Mouse (Mus musculus) B cell, adult (primary cell): Measurements from ENCODE around the gene Myf6. TPM values are rescaled to one million over a fixed set of nuclear protein-coding genes. Genes with fewer than 3 reads are reported as not detected.

Experiments used
- total RNA-seq: library from RNA; stranded (reverse); gene quantifications from 4 replicates; pipeline ENCODE4 v1.2.4, GENCODE M21; 2023; ENCODE audit not compliant: inconsistent age

The Myf6 gene
- total RNA-seq = not detected in 4 replicates

GRCm38 (mm10) chr10:107494568-107494967 lies at the start of gene Myf6:
TSS of gene Myf6 (minus strand) at chr10:107494737.

GRCm38 (mm10) chr10:107485870-107486269 lies 8.7 kb downstream of the Myf6 start, which contains the start of gene Myf5:
TSS of gene Myf5 (minus strand) at chr10:107486134.

Other genes with a start within 250 kb of the Myf6 start
- not detected in 4 replicates for gene Lin7a, start 223.1 kb downstream of the Myf6 start, total RNA-seq
- not detected in 4 replicates for gene Myf5, start 8.6 kb downstream of the Myf6 start, total RNA-seq
- gene Ptprq, start 225.3 kb upstream of the Myf6 start, total RNA-seq = not detected in 4 replicates